Mouse (Mus musculus): Measurements from ENCODE around the gene Znhit6. TPM values are rescaled to one million over a fixed set of nuclear protein-coding genes. Genes with fewer than 3 reads are reported as not detected.
A peak's percentile ranks its signal among the peaks of the same experiment; 100 is the strongest.

Znhit6 gene
- polyA plus RNA-seq, 1 experiment from 2014 or later = 37.5 TPM

DNA sequence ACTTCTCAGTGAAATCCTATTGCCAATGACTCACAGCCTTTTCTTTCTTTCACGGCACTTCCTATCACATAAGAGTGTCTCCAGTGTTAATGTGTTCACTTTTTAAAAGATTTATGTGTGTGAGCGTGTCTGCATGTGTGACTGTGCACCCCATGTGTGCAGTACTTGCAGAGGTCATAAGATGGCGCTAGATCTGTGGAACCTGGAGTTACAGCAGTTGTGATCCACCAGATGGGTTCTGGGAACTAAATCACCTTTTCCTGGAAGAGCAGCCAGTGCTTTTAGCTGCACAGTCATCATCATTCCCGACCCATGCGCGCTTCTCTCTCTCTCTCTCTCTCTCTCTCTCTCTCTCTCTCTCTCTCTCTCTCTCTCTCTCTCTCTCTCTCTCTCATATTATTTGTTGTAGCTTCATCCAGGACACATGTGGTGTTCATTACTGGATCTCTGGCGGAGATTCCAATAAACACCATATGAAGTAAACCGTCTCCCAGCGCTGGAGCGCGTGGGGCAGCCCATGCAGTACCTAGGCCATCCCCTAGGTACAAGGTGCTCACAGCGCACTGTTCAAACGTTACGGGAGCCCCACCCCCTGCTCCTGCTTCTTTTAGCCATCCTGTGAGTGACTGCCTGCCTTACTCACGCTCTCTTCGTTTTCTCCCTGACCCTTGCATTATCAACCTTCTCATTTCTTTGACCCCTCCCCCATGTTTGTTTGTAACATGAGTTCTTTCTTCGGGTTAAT, 43.8 kb downstream of the Znhit6 start:
- Histone ChIP-seq H3K27me3 (ENCODE audit: control insufficient read depth, insufficient read depth, low read length) (no peaks in the 10 kb centered on the region), H3K27ac (ENCODE audit: low read depth, low read length) (no peak overlapping the region), H3K4me1 (ENCODE audit: control insufficient read depth, insufficient read depth, low read length) (peaks cover 3% of the 10 kb centered on the region; the same call in 1 of the 2 replicates), H3K36me3 (ENCODE audit: control insufficient read depth, insufficient read depth, low read length) (no peaks in the 10 kb centered on the region), H3K4me3 (ENCODE audit: low read depth, low read length) (no peak overlapping the region), H3K4me2 (no peak overlapping the region), H3K9me3 (ENCODE audit: control insufficient read depth, low read length) (no peaks in the 10 kb centered on the region), H3K9ac (ENCODE audit: low read length) (no peak overlapping the region)
- 92% methylated on average over 17 of the region's 17 CpGs for WGBS
- DNase-seq (ENCODE audit: low spot score, missing footprints) (no peak), ATAC-seq (ENCODE audit: low FRiP score) (no peak)

- no peak for ATAC-seq (ENCODE audit: low FRiP score)
- no peak for DNase-seq (ENCODE audit: low spot score, missing footprints)
- Histone ChIP-seq H3K9me3 (ENCODE audit: control insufficient read depth, low read length) (no peaks in the 10 kb centered on the region), H3K27me3 (ENCODE audit: control insufficient read depth, insufficient read depth, low read length) (no peaks in the 10 kb centered on the region), H3K4me3 (ENCODE audit: low read depth, low read length) (no peak overlapping the region), H3K4me2 (no peak overlapping the region), H3K9ac (ENCODE audit: low read length) (no peak overlapping the region), H3K4me1 (ENCODE audit: control insufficient read depth, insufficient read depth, low read length) (no peaks in the 10 kb centered on the region), H3K27ac (ENCODE audit: low read depth, low read length) (no peak overlapping the region), H3K36me3 (ENCODE audit: control insufficient read depth, insufficient read depth, low read length) (no peaks in the 10 kb centered on the region)
- 95% methylated on average over 4 of the region's 4 CpGs for WGBS
These were observed 45.2 kb downstream of the Znhit6 start for GRCm38 (mm10) chr3:145621209-145621608.

DNA sequence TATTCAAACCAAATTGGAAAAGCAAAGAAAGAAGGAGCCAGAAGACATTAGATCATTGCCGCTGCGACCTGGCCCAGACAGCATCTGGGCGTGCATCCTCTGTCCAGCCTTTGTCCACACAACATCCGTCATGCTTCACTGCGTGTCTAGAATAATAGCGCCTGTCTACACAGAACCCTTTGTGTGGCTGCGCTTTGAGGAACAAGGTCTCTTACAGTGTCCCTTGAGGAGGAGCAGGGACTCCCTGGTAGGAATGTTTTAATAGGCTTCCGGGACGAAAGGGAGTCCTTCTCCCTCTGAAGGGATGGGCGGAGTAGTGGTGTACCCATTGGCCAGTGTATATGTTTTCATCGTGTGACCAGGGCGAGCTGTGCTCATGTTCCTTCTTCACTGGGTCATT, 47.0 kb downstream of the Znhit6 start:
- Histone ChIP-seq H3K9ac (ENCODE audit: low read length) (no peak overlapping the region), H3K9me3 (ENCODE audit: control insufficient read depth, low read length) (no peaks in the 10 kb centered on the region), H3K27me3 (ENCODE audit: control insufficient read depth, insufficient read depth, low read length) (no peaks in the 10 kb centered on the region), H3K36me3 (ENCODE audit: control insufficient read depth, insufficient read depth, low read length) (no peaks in the 10 kb centered on the region), H3K27ac (ENCODE audit: low read depth, low read length) (no peak overlapping the region), H3K4me3 (ENCODE audit: low read depth, low read length) (no peak overlapping the region), H3K4me1 (ENCODE audit: control insufficient read depth, insufficient read depth, low read length) (no peaks in the 10 kb centered on the region), H3K4me2 (no peak overlapping the region)
- ATAC-seq (ENCODE audit: low FRiP score) = no peak
- DNase-seq (ENCODE audit: low spot score, missing footprints) = no peak
- WGBS = 85% methylated on average over 12 of the region's 12 CpGs

GRCm38 (mm10) chr3:145624786-145625185, 48.8 kb downstream of the Znhit6 start:
- 78% methylated on average over 4 of the region's 4 CpGs for WGBS
- no peak overlapping the region for H3K9ac ChIP-seq (ENCODE audit: low read length)
- H3K4me2 ChIP-seq = no peak overlapping the region
- H3K27ac ChIP-seq (ENCODE audit: low read depth, low read length) = no peak overlapping the region
- H3K4me1 ChIP-seq (ENCODE audit: control insufficient read depth, insufficient read depth, low read length) = no peaks in the 10 kb centered on the region
- ATAC-seq (ENCODE audit: low FRiP score) = no peak
- no peaks in the 10 kb centered on the region for H3K36me3 ChIP-seq (ENCODE audit: control insufficient read depth, insufficient read depth, low read length)
- no peak for DNase-seq (ENCODE audit: low spot score, missing footprints)
- H3K4me3 ChIP-seq (ENCODE audit: low read depth, low read length) = no peak overlapping the region
- no peaks in the 10 kb centered on the region for H3K27me3 ChIP-seq (ENCODE audit: control insufficient read depth, insufficient read depth, low read length)
- H3K9me3 ChIP-seq (ENCODE audit: control insufficient read depth, low read length) = no peaks in the 10 kb centered on the region

DNA sequence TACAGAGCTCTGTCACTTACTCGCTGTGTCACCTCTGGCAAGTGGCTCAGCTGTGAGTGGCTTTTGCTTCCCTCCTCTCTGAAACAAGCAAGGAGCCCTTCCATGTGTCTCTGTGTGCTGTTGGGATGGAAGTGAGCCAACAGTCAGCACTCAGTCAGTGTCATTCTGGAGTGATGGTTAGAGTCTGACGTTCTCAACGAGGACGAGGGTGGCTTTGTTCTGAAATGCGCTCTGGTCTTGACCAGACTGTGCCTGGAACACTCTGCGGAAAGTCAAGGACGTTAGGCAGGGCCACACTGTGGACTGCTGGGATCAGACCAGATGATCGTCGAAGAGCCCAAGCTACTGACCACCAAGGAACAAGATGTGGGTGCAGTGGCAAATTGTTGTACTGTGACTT, 49.5 kb downstream of the Znhit6 start:
- no peak for ATAC-seq (ENCODE audit: low FRiP score)
- DNase-seq (ENCODE audit: low spot score, missing footprints) = no peak
- Histone ChIP-seq H3K9ac (ENCODE audit: low read length) (no peak overlapping the region), H3K4me3 (ENCODE audit: low read depth, low read length) (no peak overlapping the region), H3K36me3 (ENCODE audit: control insufficient read depth, insufficient read depth, low read length) (no peaks in the 10 kb centered on the region), H3K4me2 (no peak overlapping the region), H3K4me1 (ENCODE audit: control insufficient read depth, insufficient read depth, low read length) (no peaks in the 10 kb centered on the region), H3K27ac (ENCODE audit: low read depth, low read length) (no peak overlapping the region), H3K27me3 (ENCODE audit: control insufficient read depth, insufficient read depth, low read length) (no peaks in the 10 kb centered on the region), H3K9me3 (ENCODE audit: control insufficient read depth, low read length) (no peaks in the 10 kb centered on the region)
- WGBS = 89% methylated on average over 9 of the region's 9 CpGs

DNA sequence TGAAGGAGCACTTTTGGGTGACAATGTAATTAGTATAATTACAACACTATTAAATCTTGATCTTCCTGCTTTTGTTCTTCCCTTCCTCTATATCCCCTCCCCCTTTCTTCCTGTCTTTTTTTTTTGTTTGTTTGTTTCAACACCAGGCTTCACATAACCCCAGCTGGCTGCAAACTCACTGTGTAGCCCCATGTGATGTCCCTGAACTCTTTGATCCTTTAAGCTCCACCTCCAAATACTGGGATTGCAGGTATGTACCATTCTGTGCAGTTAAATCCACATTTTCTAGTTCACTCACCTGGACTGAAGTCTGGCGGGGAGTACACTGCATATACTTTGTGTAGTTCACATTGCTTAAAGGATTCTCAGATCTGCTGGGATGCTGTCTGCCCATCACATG, 50.1 kb downstream of the Znhit6 start:
- ATAC-seq (ENCODE audit: low FRiP score) (no peak), DNase-seq (ENCODE audit: low spot score, missing footprints) (no peak)
- Histone ChIP-seq H3K4me2 (no peak overlapping the region), H3K27me3 (ENCODE audit: control insufficient read depth, insufficient read depth, low read length) (no peaks in the 10 kb centered on the region), H3K36me3 (ENCODE audit: control insufficient read depth, insufficient read depth, low read length) (no peaks in the 10 kb centered on the region), H3K9ac (ENCODE audit: low read length) (no peak overlapping the region), H3K9me3 (ENCODE audit: control insufficient read depth, low read length) (no peaks in the 10 kb centered on the region), H3K4me3 (ENCODE audit: low read depth, low read length) (no peak overlapping the region), H3K4me1 (ENCODE audit: control insufficient read depth, insufficient read depth, low read length) (no peaks in the 10 kb centered on the region), H3K27ac (ENCODE audit: low read depth, low read length) (no peak overlapping the region)
- 95% methylated on average over 1 of the region's 1 CpGs for WGBS

DNA sequence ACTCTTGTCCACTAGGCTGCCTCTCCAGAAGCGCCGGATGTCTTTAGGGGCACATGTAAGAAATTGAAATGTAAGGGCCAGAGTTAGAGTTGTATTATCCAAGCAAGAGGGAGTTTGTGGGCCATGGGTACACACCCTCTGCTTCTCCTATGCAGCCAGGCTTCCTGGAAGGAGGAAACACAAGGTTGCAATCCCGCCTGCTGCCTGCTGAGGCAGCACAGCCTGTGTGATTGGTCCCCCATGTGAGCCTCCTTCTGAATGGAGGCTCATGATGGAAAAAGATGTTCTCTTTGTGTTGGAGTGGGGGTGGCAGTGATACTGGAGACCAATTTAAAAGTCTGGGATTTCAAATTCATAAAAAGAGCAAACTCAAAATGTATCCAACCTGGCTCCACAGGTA, 51.8 kb downstream of the Znhit6 start:
- no peaks in the 10 kb centered on the region for H3K9me3 ChIP-seq (ENCODE audit: control insufficient read depth, low read length)
- DNase-seq (ENCODE audit: low spot score, missing footprints) (peak; percentile 86), ATAC-seq (ENCODE audit: low FRiP score) (0 out of 2 replicates have a peak, but pooled peaks have one; percentile 50)
- WGBS = 67% methylated on average over 3 of the region's 3 CpGs
- H3K4me3 ChIP-seq (ENCODE audit: low read depth, low read length) = no peak overlapping the region
- no peak overlapping the region for H3K27ac ChIP-seq (ENCODE audit: low read depth, low read length)
- no peaks in the 10 kb centered on the region for H3K36me3 ChIP-seq (ENCODE audit: control insufficient read depth, insufficient read depth, low read length)
- H3K9ac ChIP-seq (ENCODE audit: low read length) = no peak overlapping the region
- H3K27me3 ChIP-seq (ENCODE audit: control insufficient read depth, insufficient read depth, low read length) = no peaks in the 10 kb centered on the region
- no peak overlapping the region for H3K4me2 ChIP-seq
- H3K4me1 ChIP-seq (ENCODE audit: control insufficient read depth, insufficient read depth, low read length) = no peaks in the 10 kb centered on the region

- WGBS = 80% methylated on average over 5 of the region's 5 CpGs
- H3K27ac ChIP-seq (ENCODE audit: low read depth, low read length) = no peak overlapping the region
- no peak overlapping the region for H3K4me3 ChIP-seq (ENCODE audit: low read depth, low read length)
- no peaks in the 10 kb centered on the region for H3K36me3 ChIP-seq (ENCODE audit: control insufficient read depth, insufficient read depth, low read length)
- no peaks in the 10 kb centered on the region for H3K9me3 ChIP-seq (ENCODE audit: control insufficient read depth, low read length)
- H3K4me1 ChIP-seq (ENCODE audit: control insufficient read depth, insufficient read depth, low read length) = no peaks in the 10 kb centered on the region
- H3K27me3 ChIP-seq (ENCODE audit: control insufficient read depth, insufficient read depth, low read length) = no peaks in the 10 kb centered on the region
- ATAC-seq (ENCODE audit: low FRiP score) (no peak), DNase-seq (ENCODE audit: low spot score, missing footprints) (no peak)
- H3K9ac ChIP-seq (ENCODE audit: low read length) = no peak overlapping the region
- no peak overlapping the region for H3K4me2 ChIP-seq
These were observed 52.6 kb downstream of the Znhit6 start for GRCm38 (mm10) chr3:145628643-145629042.

DNA sequence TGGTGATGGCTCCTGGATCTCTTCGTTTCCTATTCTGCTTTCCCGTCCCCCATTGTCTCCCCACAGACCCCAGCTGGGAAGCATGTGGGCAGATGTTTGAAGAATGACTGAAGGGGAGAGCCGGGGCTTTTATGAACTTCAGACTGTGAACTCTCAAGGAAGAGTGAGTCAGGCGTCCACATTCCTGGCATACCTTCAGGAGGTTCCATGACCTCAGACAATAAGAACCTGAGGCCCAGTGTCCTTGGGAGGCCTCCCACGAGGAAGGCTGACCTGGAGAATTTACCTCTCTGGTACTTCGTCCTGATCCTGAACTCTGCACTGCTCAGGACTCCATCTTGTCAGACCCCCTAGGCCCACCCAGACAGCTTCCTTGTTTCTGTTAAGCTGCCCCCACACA, 56.9 kb downstream of the Znhit6 start:
- no peak overlapping the region for H3K27ac ChIP-seq (ENCODE audit: low read depth, low read length)
- H3K9ac ChIP-seq (ENCODE audit: low read length) = no peak overlapping the region
- no peak overlapping the region for H3K4me3 ChIP-seq (ENCODE audit: low read depth, low read length)
- no peaks in the 10 kb centered on the region for H3K9me3 ChIP-seq (ENCODE audit: control insufficient read depth, low read length)
- no peak overlapping the region for H3K4me2 ChIP-seq
- 27% methylated on average over 6 of the region's 6 CpGs for WGBS
- H3K36me3 ChIP-seq (ENCODE audit: control insufficient read depth, insufficient read depth, low read length) = no peaks in the 10 kb centered on the region
- H3K4me1 ChIP-seq (ENCODE audit: control insufficient read depth, insufficient read depth, low read length) = no peaks in the 10 kb centered on the region
- H3K27me3 ChIP-seq (ENCODE audit: control insufficient read depth, insufficient read depth, low read length) = no peaks in the 10 kb centered on the region
- DNase-seq (ENCODE audit: low spot score, missing footprints) = no peak
- ATAC-seq (ENCODE audit: low FRiP score) = no peak
